Mouse (Mus musculus) embryonic facial prominence, embryonic 12.5 days (tissue): ENCODE results near the gene AC134908.4. TPM values are rescaled to one million over a fixed set of nuclear protein-coding genes. Genes with fewer than 3 reads are reported as not detected.
A peak's percentile ranks its signal among the peaks of the same experiment; 100 is the strongest.

Experiments used
- ATAC-seq: fragments of 200-750 bp; cut with Nextera tagmentation; 2 replicates; pipeline ENCODE4 v1.8.0; 2017; ENCODE audit not compliant: insufficient number of reproducible peaks, insufficient read depth, low FRiP score, low TSS enrichment
- H3K27ac ChIP-seq: fragments of 300-500 bp; sonication (generic); 2 replicates; pipeline ENCODE4 v1.5.1; 2016; ENCODE audit warnings: mild to moderate bottlenecking
- H3K27me3 ChIP-seq: fragments of 300-500 bp; sonication (generic); 2 replicates; pipeline ENCODE4 v1.6.1; 2016; ENCODE audit warnings: mild to moderate bottlenecking, moderate library complexity
- H3K36me3 ChIP-seq: fragments of 300-500 bp; sonication (generic); 2 replicates; pipeline ENCODE4 v1.6.1; 2016; ENCODE audit warnings: mild to moderate bottlenecking
- H3K4me1 ChIP-seq: fragments of 300-500 bp; sonication (generic); 2 replicates; pipeline ENCODE4 v1.6.1; 2016
- H3K4me2 ChIP-seq: fragments of 300-500 bp; sonication (generic); replicated peaks from 2 replicates; pipeline ENCODE4 v1.6.1; 2016; ENCODE audit warnings: mild to moderate bottlenecking, moderate library complexity
- H3K4me3 ChIP-seq: fragments of 300-500 bp; sonication (generic); 2 replicates; pipeline ENCODE4 v1.5.1; 2016; ENCODE audit warnings: mild to moderate bottlenecking
- H3K9ac ChIP-seq: fragments of 300-500 bp; sonication (generic); 2 replicates; pipeline ENCODE4 v1.6.1; 2016; ENCODE audit warnings: mild to moderate bottlenecking, moderate library complexity
- H3K9me3 ChIP-seq: fragments of 300-500 bp; sonication (generic); 2 replicates; pipeline ENCODE4 v1.6.1; 2016; ENCODE audit warnings: mild to moderate bottlenecking, moderate library complexity
- WGBS: fragments of 180-500 bp; shearing (Covaris S2); methylation state at CpG from one replicate; pipeline ENCODE4 v1.1.7; 2016; 5-methylcytosine and 5-hydroxymethylcytosine counted together
- polyA plus RNA-seq: library from polyadenylated mRNA; unstranded; fragments of >200 nt; fragmentation: Nextera tagmentation; extraction: Ambion mirVana; gene quantifications from 2 replicates; pipeline ENCODE4 v1.2.1, GENCODE M21; 2016

The AC134908.4 gene
- polyA plus RNA-seq: not detected in 2 replicates

DNA sequence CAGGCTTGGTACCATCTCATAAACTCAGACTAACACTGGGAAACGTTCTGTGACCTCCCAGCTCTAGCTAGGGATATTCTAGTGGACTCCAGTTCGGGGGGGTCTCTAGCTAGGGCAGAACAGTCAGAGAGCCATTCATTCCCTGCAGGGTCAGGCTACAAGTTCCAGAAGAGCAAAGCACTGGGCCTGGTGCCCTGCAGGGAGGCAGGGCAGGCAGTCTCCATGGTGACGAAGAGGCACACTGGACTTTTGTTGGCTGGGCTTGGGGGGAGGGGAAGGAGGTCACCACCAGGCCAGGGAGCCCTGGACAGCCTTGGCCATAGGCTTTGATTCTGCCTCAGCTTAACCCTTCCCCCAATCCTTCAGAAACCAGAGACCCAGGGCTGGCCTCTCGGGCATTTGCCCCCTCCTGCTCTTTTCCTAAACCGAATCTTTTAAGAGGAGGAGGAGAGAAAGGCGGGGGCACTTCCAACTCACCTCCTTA, at the start of gene AC134908.4:
AC134908.4 (minus strand) TSS at position 51 of the 484 bp plus-strand sequence.
- peak within 1 kb of the TSS; percentile 68 for H3K9ac ChIP-seq
- H3K9me3 ChIP-seq: no peaks in the 10 kb centered on the region
- 8% methylated on average over 6 of the region's 6 CpGs for WGBS
- peak within 1 kb of the TSS; percentile 51 for H3K27ac ChIP-seq
- H3K4me3 ChIP-seq: peak within 1 kb of the TSS; percentile 86
- no peaks in the 10 kb centered on the region; the same call in 1 of the 2 replicates for H3K36me3 ChIP-seq
- peaks cover 43% of the 10 kb centered on the region for H3K4me1 ChIP-seq
- ATAC-seq: no peak
- peak within 1 kb of the TSS; percentile 95 for H3K4me2 ChIP-seq
- H3K27me3 ChIP-seq: no peaks in the 10 kb centered on the region

DNA sequence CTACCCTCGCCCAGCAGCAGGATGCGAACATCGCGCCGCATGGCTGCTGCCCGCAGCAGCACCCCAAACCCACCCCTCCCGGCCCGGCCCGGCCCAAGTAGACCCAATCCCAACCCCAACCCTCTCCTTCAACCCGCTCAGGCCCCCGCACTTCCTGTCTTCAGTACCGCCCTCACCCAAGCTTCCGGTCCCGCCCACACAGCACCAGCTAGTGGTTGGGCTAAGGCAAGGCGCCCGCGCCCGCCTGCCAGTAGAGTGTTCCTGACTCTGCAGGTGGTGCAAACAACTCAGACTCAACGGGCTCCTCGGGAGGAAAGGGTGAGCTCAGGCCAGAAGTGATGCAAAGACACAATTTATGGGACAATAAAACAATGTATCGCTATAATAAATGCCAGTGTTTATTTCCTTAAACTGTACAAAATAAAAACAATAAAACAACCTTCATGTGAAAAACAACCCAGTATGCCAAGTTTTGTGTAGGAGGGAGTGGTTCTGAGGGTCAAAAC, 49.0 kb upstream of the AC134908.4 start, which contains the start of gene Rhot2:
Rhot2 (minus strand) TSS at position 456 of the 506 bp plus-strand sequence.
- peaks cover 56% of the 10 kb centered on the region for H3K36me3 ChIP-seq
- H3K27ac ChIP-seq: peak within 1 kb of the TSS; percentile 82

DNA sequence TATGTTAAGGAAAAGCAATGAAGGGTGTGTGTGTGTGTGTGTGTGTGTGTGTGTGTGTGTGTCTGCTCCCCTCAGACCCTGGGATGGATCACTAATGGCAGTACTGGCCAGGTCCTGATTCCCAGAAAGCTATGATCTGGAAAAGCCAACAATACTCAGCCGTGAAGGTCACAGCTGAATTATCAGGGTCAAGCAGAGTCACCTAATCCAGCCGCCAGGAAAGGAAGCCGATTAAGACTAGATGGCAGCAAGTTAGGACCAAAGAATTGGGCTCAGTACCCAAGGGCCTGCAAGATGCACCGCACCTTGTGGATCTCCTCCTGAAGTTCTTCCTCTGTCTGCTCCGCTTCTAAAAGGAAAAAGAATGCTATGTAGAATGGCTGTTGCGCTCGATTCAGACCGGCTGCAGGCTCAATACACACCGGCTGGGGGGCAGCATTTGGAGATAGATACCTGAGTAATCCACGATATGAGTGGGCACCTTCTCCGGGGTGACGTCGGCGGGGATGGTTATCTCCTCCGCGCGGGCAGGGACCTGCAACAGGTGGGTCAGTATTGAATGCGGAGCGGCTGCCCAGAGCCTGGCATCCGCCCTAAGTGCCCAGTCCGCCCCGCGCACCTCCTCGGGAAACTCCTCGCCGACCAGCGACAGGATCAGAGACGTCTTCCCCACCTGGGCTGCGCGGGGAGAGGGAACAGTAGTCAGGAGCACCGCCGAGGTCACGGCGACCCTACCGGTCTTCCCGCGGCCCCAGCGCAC, 48.4 kb upstream of the AC134908.4 start:
- Histone ChIP-seq H3K36me3 (peaks cover 58% of the 10 kb centered on the region), H3K4me1 (peaks cover 11% of the 10 kb centered on the region), H3K27ac (peak overlapping the region; percentile 82), H3K9me3 (no peaks in the 10 kb centered on the region), H3K4me3 (peak overlapping the region; percentile 85), H3K27me3 (no peaks in the 10 kb centered on the region), H3K4me2 (peak overlapping the region; percentile 91), H3K9ac (peak overlapping the region; percentile 91)
- 0 out of 2 replicates have a peak, but pooled peaks have one; percentile 4 for ATAC-seq
- 2% methylated on average over 38 of the region's 38 CpGs for WGBS

More for the DNA sequence above, 49.0 kb upstream of the AC134908.4 start, which contains the start of gene Rhot2:
- peaks cover 11% of the 10 kb centered on the region for H3K4me1 ChIP-seq
- no peaks in the 10 kb centered on the region for H3K27me3 ChIP-seq
- peak; percentile 90 for ATAC-seq
- peak within 1 kb of the TSS; percentile 91 for H3K4me2 ChIP-seq
- WGBS: 1% methylated on average over 21 of the region's 21 CpGs
- no peaks in the 10 kb centered on the region for H3K9me3 ChIP-seq
- peak within 1 kb of the TSS; percentile 91 for H3K9ac ChIP-seq
- peak within 1 kb of the TSS; percentile 85 for H3K4me3 ChIP-seq

DNA sequence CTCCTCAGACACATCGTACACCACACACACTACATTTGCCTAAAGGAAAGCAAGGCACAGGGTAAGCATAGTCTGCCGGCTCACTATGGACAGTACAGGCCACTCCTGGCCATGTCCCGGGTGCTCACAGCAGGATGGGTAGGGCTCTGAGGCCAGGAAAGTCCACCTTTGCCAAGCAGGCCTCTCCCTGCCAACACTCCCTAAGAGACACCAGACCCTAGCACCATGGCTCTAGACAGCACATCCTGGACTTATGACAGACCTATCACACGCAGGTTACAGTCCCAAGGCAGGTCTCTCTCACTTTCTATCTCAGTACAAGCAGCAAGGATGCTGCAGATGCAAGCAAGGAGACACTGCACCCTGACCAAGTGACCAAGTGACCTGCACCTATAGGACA, 47.7 kb upstream of the AC134908.4 start:
- Histone ChIP-seq H3K9ac (peak overlapping the region; percentile 91), H3K36me3 (peaks cover 59% of the 10 kb centered on the region)

DNA sequence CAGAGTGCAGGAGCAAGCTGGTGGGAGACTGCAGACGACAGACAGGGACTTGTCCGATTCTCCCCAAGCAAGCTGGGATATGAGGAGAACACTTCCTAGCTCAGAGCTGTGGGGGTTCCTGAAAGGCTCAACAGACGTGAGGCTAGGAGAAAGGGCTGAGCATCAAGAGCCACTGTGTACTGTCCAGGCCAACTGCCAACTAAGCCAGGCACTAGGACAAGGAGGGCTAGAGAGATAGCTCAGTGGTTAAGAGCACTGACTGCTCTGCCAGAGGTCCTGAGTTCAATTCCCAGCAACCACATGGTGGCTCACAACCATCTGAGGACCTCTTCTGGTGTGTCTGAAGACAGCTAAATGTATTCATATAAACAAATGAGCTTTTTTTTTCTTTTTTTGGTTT, 47.0 kb upstream of the AC134908.4 start:
- H3K27me3 ChIP-seq: no peaks in the 10 kb centered on the region
- WGBS: 80% methylated on average over 3 of the region's 3 CpGs
- ATAC-seq: no peak
- no peak overlapping the region for H3K4me3 ChIP-seq
- H3K4me2 ChIP-seq: no peak overlapping the region
- H3K36me3 ChIP-seq: peaks cover 59% of the 10 kb centered on the region
- no peaks in the 10 kb centered on the region for H3K9me3 ChIP-seq
- H3K9ac ChIP-seq: no peak overlapping the region
- H3K4me1 ChIP-seq: peaks cover 15% of the 10 kb centered on the region
- H3K27ac ChIP-seq: no peak overlapping the region

More for the DNA sequence above, 47.7 kb upstream of the AC134908.4 start:
- Histone ChIP-seq H3K27me3 (no peaks in the 10 kb centered on the region), H3K27ac (no peak overlapping the region; the same call in 1 of the 2 replicates), H3K9me3 (no peaks in the 10 kb centered on the region), H3K4me1 (peaks cover 11% of the 10 kb centered on the region), H3K4me3 (peak overlapping the region; percentile 85), H3K4me2 (peak overlapping the region; percentile 91)
- 91% methylated on average over 4 of the region's 4 CpGs for WGBS
- ATAC-seq: no peak

DNA sequence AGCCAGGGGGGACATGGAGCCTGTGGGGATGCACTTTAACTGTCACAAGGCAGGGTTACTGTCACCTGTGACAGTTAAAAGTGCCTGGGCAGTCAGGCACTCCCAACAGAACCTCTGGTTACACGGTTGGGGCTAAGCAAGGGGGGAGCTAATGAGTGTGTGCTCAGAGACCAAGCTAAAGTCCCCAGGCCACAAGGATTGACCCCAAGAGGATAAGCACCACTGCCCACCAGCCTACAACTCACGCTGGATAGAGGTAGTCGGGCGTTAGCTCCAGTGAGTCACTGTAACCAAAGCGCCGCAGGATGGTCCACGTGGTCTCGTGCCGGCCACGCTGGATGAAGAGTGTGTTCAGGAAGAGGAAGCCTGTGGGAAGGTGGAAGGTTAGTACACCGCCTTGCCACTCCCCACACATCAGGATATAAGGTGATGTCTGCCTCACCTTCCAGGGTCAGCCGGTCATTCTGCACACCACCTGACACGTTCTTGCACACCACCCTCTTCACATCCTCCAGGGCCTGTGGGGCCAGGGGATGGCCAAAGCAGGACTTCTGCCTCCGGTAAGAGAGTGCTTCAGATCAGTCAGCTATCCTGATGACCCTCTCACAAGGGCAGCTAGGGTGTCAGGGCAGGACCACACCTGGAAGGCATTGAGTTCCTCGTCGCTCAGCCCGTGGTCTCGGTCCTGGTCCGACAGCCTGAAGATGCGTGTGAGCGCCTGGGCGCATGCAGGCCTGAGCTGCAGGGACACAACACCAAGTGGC, 45.8 kb upstream of the AC134908.4 start, which contains the start of gene Gm20683:
Gm20683 (minus strand) TSS at position 647 of the 764 bp plus-strand sequence.
- H3K27ac ChIP-seq: no peak within 1 kb of the TSS
- no peak within 1 kb of the TSS for H3K4me2 ChIP-seq
- no peaks in the 10 kb centered on the region for H3K9me3 ChIP-seq
- H3K27me3 ChIP-seq: no peaks in the 10 kb centered on the region
- ATAC-seq: no peak
- WGBS: 92% methylated on average over 22 of the region's 22 CpGs
- peaks cover 58% of the 10 kb centered on the region for H3K36me3 ChIP-seq
- H3K4me3 ChIP-seq: no peak within 1 kb of the TSS
- H3K9ac ChIP-seq: no peak within 1 kb of the TSS
- H3K4me1 ChIP-seq: peaks cover 27% of the 10 kb centered on the region

DNA sequence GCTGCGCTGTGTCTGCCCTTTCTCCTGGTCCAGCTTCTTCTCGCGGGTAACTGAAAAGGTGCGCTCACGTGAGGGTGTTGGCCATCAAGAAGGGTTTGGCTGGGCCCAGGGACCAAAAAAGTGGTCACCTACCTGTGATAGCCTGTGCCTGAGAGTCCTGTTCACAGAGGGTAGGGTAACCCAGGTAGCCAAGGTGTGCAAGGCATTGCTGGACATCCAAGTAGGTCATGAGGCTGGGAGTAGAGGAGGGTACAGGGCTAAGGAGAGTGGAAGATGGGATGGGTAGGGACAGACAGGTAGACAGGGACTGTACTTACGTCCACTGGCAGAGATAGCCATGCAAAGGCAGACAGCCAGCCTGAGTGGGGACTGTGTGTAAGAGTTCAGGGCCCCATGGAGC, 45.1 kb upstream of the AC134908.4 start:
- no peaks in the 10 kb centered on the region for H3K9me3 ChIP-seq
- no peak overlapping the region for H3K27ac ChIP-seq
- no peak overlapping the region for H3K4me2 ChIP-seq
- WGBS: 91% methylated on average over 6 of the region's 6 CpGs
- H3K27me3 ChIP-seq: no peaks in the 10 kb centered on the region
- H3K9ac ChIP-seq: no peak overlapping the region
- no peak for ATAC-seq
- peaks cover 57% of the 10 kb centered on the region for H3K36me3 ChIP-seq
- H3K4me1 ChIP-seq: peaks cover 35% of the 10 kb centered on the region
- no peak overlapping the region for H3K4me3 ChIP-seq

DNA sequence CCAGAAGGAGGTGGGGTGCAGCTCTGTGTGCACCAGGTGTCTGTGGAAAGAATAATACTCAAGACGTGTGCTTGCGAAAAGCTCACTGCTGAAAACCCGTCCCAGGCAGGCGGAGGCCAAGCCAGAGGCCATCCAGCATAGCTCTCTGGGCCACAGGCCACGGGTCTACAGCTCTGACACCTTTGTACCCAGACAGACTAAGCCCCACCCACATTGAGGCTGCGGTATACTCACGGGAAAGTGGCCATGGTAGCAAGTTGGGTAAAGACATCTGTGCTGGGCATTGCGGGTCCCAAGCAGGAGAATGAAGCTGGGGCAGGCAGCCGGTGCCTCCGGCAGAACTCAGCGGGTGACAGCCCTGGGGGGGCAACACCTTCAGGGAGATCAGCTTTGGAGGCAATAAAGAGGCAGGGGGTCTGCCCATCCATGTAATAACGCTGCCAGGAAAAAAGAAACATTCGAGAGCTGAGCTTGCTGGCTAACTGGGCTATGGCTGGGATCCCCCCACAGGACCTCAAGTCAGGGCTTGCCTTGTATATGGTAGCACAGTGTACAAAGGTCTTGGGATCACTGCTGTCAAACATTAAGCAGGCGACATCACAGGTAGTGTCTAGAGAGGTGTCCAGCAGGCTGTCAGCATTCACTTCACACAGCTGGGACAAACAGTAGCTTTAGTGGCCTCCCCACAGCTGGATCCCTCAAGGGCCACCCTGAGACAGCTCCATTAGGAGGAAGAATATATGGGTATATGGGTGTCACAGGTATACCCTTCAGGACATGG, 44.2 kb upstream of the AC134908.4 start:
- ATAC-seq: no peak
- Histone ChIP-seq H3K4me2 (no peak overlapping the region), H3K27ac (no peak overlapping the region), H3K9me3 (no peaks in the 10 kb centered on the region), H3K4me3 (no peak overlapping the region), H3K27me3 (no peaks in the 10 kb centered on the region), H3K4me1 (peaks cover 43% of the 10 kb centered on the region), H3K9ac (no peak overlapping the region), H3K36me3 (peaks cover 59% of the 10 kb centered on the region)
- WGBS: 86% methylated on average over 14 of the region's 14 CpGs

DNA sequence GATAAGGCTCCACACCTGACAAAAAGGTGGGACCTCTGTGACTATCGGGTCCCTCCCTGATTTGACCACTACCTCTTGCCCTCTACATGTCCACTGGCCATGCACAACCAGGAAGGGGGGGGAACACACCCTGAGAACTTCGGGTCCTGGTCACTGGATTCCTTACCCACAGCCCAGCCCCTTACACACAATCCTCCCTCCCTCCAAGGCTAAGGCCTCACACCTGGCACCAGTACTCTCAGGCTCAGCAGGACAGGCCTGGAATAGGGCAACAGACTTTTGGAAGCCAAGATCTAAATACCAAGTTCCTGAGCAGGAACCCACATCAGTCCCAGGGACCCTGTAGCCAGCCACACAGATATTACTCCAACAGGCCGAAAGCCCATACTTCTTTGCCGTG, 43.4 kb upstream of the AC134908.4 start:
- no peak overlapping the region for H3K27ac ChIP-seq
- peaks cover 50% of the 10 kb centered on the region for H3K4me1 ChIP-seq
- H3K9me3 ChIP-seq: no peaks in the 10 kb centered on the region
- no peak overlapping the region for H3K9ac ChIP-seq
- 88% methylated on average over 4 of the region's 4 CpGs for WGBS
- no peak overlapping the region for H3K4me3 ChIP-seq
- no peak overlapping the region for H3K4me2 ChIP-seq
- no peak for ATAC-seq
- peaks cover 59% of the 10 kb centered on the region for H3K36me3 ChIP-seq
- H3K27me3 ChIP-seq: no peaks in the 10 kb centered on the region

DNA sequence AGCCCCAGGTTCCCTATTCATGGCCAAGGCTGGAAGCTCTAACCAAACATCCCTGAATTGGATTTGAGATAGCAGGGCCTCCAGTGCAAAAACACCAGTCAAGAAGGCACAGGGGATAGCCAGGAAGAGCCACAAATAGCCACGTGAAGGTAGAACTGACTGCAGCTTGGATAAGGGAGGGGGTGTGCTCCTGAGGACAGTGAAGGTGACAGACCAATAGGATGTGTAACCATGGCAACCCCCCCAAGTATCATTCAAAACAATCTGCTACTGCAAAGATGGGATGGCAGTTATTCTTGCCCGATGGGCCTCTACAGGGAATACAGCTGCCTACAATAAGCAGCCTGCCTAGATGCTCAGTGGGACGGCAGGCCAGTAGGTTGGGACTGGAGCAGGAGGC, 42.1 kb upstream of the AC134908.4 start:
- H3K4me3 ChIP-seq: peak overlapping the region; percentile 36; the same call in 1 of the 2 replicates

DNA sequence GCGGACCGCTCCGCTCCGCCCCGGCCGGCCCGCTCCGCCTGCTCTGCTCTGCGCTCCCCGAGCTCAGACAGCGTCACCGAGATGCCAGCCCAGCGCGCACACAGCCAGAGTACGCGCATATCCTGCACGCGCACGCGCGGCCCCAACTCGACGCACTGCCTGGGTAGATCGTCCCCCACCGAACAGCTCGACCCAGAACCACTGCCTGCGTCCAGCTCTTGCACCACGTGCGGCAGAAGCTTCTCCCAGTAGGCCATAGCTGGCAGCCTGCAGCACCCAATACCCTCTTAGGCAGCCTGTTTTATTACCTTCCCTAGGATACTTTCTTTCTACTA, 41.6 kb upstream of the AC134908.4 start, which contains the start of gene Rhbdl1:
Rhbdl1 (minus strand) TSS at position 220 of the 335 bp plus-strand sequence.
- H3K36me3 ChIP-seq: peaks cover 53% of the 10 kb centered on the region
- H3K4me2 ChIP-seq: peak within 1 kb of the TSS; percentile 79
- WGBS: 2% methylated on average over 28 of the region's 29 CpGs
- H3K4me3 ChIP-seq: peak within 1 kb of the TSS; percentile 36
- no peak for ATAC-seq
- H3K27me3 ChIP-seq: no peaks in the 10 kb centered on the region
- peaks cover 43% of the 10 kb centered on the region for H3K4me1 ChIP-seq
- H3K9ac ChIP-seq: peak within 1 kb of the TSS; percentile 55
- no peak within 1 kb of the TSS for H3K27ac ChIP-seq
- H3K9me3 ChIP-seq: no peaks in the 10 kb centered on the region

More for the DNA sequence above, 42.1 kb upstream of the AC134908.4 start:
- 53% methylated on average over 3 of the region's 3 CpGs for WGBS
- no peak overlapping the region for H3K27ac ChIP-seq
- no peak for ATAC-seq
- H3K4me1 ChIP-seq: peaks cover 43% of the 10 kb centered on the region
- peak overlapping the region; percentile 79 for H3K4me2 ChIP-seq
- no peak overlapping the region for H3K9ac ChIP-seq
- H3K9me3 ChIP-seq: no peaks in the 10 kb centered on the region
- H3K27me3 ChIP-seq: no peaks in the 10 kb centered on the region
- H3K36me3 ChIP-seq: peaks cover 58% of the 10 kb centered on the region
